Comparison of ENCODE assay signal across 14 mouse cellular contexts in genomic region chr17:28424373-28424772, GRCm38 (mm10). TPM values are rescaled to one million over a fixed set of nuclear protein-coding genes. Genes with fewer than 3 reads are reported as not detected.
DNase-seq lines count a peak whose midpoint lies in the region; ATAC-seq lines count a peak whose summit lies in the region.
"Had no signal": no experiment of that assay in that cellular context is flagged by ENCODE, and none has a peak within 500 bp of the region (broad histone marks: within the 10 kb centered on the region; RNA-seq: fewer than 3 reads in every experiment).

No protein-coding gene starts in this region.

- H3K9me3 ChIP-seq in heart, embryonic 12.5 days (replicated peaks), result no peaks in the 10 kb centered on the region
- H3K9me3 ChIP-seq: embryonic facial prominence, embryonic 12.5 days; hindbrain, embryonic 15.5 days; lung, embryonic 15.5 days; stomach, embryonic 15.5 days had no signal

- H3K27me3 ChIP-seq in heart, embryonic 12.5 days (replicated peaks), result no peaks in the 10 kb centered on the region
- H3K27me3 ChIP-seq: embryonic facial prominence, embryonic 12.5 days; hindbrain, embryonic 15.5 days; lung, embryonic 15.5 days; stomach, embryonic 15.5 days had no signal

- H3K4me2 ChIP-seq in heart, embryonic 12.5 days, result no peak overlapping the region
- H3K4me2 ChIP-seq: embryonic facial prominence, embryonic 12.5 days; hindbrain, embryonic 15.5 days; lung, embryonic 15.5 days; stomach, embryonic 15.5 days had no signal

- no peak overlapping the region for H3K9ac ChIP-seq in heart, embryonic 12.5 days
- H3K9ac ChIP-seq: embryonic facial prominence, embryonic 12.5 days; hindbrain, embryonic 15.5 days; lung, embryonic 15.5 days; stomach, embryonic 15.5 days had no signal

- 84% methylated on average over 6 of the region's 6 CpGs for WGBS in heart, embryonic 12.5 days

- ATAC-seq in heart, embryonic 12.5 days (ENCODE audit: insufficient number of reproducible peaks, low FRiP score), result no peak

- no peak overlapping the region for H3K27ac ChIP-seq in heart, embryonic 12.5 days (ENCODE audit: poor library complexity, severe bottlenecking)
- H3K27ac ChIP-seq: embryonic facial prominence, embryonic 12.5 days; hindbrain, embryonic 15.5 days; left cerebral cortex, adult 2 months; lung, embryonic 15.5 days; stomach, embryonic 15.5 days had no signal

- peaks cover 8% of the 10 kb centered on the region; the same call in 1 of the 2 replicates for H3K36me3 ChIP-seq in heart, embryonic 12.5 days
- H3K36me3 ChIP-seq: hindbrain, embryonic 15.5 days; stomach, embryonic 15.5 days had no signal

- peak; percentile 97 for DNase-seq in heart, adult 11 months
- DNase-seq in ovary, adult 18-20 months (ENCODE audit: low spot score), result peak; percentile 55
- no peak for DNase-seq in ovary, postnatal 10 days (ENCODE audit: low spot score)
- peak; percentile 73 for DNase-seq in kidney, adult 9 months
- DNase-seq in testis, postnatal 10 days (ENCODE audit: low spot score), result peak; percentile 62
- no peak for DNase-seq in embryo, embryonic 9.5 days (ENCODE audit: extremely low spot score)
- no peak for DNase-seq in cerebellum, postnatal 25 days
- DNase-seq: cerebellum, adult 11 months had no signal

- no peak overlapping the region for H3K4me3 ChIP-seq in heart, embryonic 12.5 days
- H3K4me3 ChIP-seq: embryonic facial prominence, embryonic 12.5 days; hindbrain, embryonic 15.5 days; left cerebral cortex, adult 2 months; lung, embryonic 15.5 days; stomach, embryonic 15.5 days had no signal

- H3K4me1 ChIP-seq in heart, embryonic 12.5 days (replicated peaks), result peaks cover 25% of the 10 kb centered on the region
- H3K4me1 ChIP-seq: hindbrain, embryonic 15.5 days had no signal

RNA-seq across cellular contexts. Expression of gene Tulp1, which starts 59.4 kb away (rescaled TPM):
- polyA plus RNA-seq in heart, embryonic 12.5 days (2016; fragmentation: Nextera tagmentation; extraction: Ambion mirVana), result 3.7 and 4.6 TPM in 2 replicates

Comparison
In these comparisons a context has a peak if more than half of its experiments do, and no peak if none do; other contexts are left out.
1. DNase-seq: peak in heart, adult 11 months (single experiment), ovary, adult 18-20 months (single experiment), kidney, adult 9 months (single experiment) and testis, postnatal 10 days (single experiment); none in ovary, postnatal 10 days (single experiment), embryo, embryonic 9.5 days (single experiment) and cerebellum, postnatal 25 days (0 of 2).